Mouse (Mus musculus): ENCODE data around the gene Ube2i. TPM values are rescaled to one million over a fixed set of nuclear protein-coding genes. Genes with fewer than 3 reads are reported as not detected.

Ube2i gene
- polyA plus RNA-seq (2015; fragmentation: Nextera tagmentation; extraction: Ambion mirVana) = 372 and 379 TPM in 2 replicates

DNA sequence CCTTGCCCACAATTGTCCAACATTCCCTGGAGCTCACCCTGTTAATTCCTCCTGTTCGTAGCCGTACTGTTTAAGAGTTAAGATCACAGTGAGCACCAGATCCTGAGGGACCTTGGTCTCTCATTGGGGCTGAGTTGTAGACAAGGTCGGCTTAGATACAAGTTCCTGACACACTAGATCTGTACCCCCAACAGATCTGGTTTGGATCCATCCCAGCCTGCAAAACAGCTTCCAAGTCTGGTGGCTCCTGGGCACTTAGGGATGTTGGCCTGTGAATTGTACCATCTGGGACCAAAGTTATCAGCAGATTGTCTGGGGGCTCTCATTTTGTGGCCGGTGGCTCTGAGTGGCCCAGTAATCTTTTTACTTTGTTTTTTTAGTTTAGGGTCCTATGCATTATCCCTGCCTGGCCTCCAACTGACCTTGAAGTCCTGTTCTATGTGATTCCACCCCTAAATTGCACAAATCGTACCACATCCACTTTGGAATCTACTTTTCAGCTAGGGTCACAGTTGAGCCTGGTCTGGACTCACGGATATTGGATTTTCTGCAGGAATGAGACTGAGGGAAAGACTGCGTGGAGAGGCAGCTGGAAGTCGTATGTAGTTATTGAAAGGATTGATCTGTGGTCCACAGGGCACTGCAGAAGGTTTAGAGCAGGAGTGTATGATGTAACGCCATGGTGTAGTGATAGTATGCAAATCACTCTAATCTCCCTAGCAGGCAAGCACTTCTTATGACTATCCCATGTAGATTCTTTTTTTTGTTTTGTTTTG is at the start of gene Ube2i:
TSS of gene Ube2i (minus strand) at position 52 of the 776 bp plus-strand sequence.
- Histone ChIP-seq H3K36me3 (peaks cover 4% of the 10 kb centered on the region), H3K9me3 (no peaks in the 10 kb centered on the region), H3K27ac (replicated peaks) (peak within 1 kb of the TSS; percentile 97), H3K4me3 (peak within 1 kb of the TSS; percentile 100), H3K27me3 (replicated peaks) (peaks cover 3% of the 10 kb centered on the region; the same call in 1 of the 2 replicates), H3K4me2 (peak within 1 kb of the TSS; percentile 89), H3K9ac (peak within 1 kb of the TSS; percentile 99), H3K4me1 (peaks cover 32% of the 10 kb centered on the region)
- no peak for ATAC-seq (ENCODE audit: extremely low read depth, insufficient number of reproducible peaks, low FRiP score, low TSS enrichment)
- WGBS = 78% methylated on average over 9 of the region's 9 CpGs

DNA sequence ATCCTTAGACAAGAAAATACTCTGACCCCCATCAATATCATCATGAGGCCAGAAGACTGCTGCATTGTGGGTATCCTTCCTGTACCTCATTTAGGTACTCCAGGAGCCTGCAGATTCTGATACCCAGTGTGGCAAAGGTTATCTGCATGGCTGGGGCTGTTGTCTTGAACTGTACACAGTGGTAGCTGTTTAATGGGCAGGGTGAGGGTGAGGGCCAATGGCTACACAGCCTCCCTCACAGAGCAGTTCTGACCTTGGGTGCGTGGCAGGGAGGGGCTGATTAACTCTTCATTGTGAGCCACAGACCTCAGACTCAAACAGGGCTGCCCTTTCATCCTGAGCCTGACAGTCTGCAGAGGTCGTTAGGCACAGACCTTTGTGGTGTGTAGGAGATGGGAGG is 48.5 kb upstream of the Ube2i start:
- 14% methylated on average over 2 of the region's 2 CpGs for WGBS
- Histone ChIP-seq H3K27me3 (replicated peaks) (peaks cover 39% of the 10 kb centered on the region; the same call in 1 of the 2 replicates), H3K36me3 (no peaks in the 10 kb centered on the region), H3K27ac (replicated peaks) (no peak overlapping the region), H3K4me1 (no peaks in the 10 kb centered on the region), H3K4me3 (no peak overlapping the region), H3K9me3 (no peaks in the 10 kb centered on the region), H3K9ac (no peak overlapping the region), H3K4me2 (no peak overlapping the region)
- no peak for ATAC-seq (ENCODE audit: extremely low read depth, insufficient number of reproducible peaks, low FRiP score, low TSS enrichment)

DNA sequence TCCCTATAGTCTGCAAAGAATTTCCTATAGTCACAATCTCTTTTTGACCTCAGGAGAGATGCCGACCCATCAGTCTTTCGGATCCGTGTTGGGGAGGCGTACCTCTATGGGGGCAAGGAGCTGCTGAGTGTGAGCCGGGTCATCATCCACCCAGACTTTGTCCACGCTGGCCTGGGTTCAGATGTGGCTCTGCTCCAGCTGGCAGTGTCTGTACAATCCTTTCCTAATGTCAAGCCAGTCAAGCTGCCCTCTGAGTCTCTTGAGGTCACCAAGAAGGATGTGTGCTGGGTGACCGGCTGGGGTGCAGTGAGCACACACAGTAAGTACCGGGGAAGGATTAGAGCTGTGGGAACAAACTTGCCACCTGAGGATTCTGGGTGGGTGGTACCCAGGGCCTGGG is 46.4 kb upstream of the Ube2i start:
- Histone ChIP-seq H3K4me1 (no peaks in the 10 kb centered on the region), H3K4me3 (no peak overlapping the region), H3K27ac (replicated peaks) (no peak overlapping the region), H3K27me3 (replicated peaks) (peaks cover 39% of the 10 kb centered on the region; the same call in 1 of the 2 replicates), H3K4me2 (no peak overlapping the region), H3K9ac (no peak overlapping the region), H3K36me3 (no peaks in the 10 kb centered on the region), H3K9me3 (no peaks in the 10 kb centered on the region)
- WGBS = 85% methylated on average over 8 of the region's 8 CpGs
- no peak for ATAC-seq (ENCODE audit: extremely low read depth, insufficient number of reproducible peaks, low FRiP score, low TSS enrichment)

DNA sequence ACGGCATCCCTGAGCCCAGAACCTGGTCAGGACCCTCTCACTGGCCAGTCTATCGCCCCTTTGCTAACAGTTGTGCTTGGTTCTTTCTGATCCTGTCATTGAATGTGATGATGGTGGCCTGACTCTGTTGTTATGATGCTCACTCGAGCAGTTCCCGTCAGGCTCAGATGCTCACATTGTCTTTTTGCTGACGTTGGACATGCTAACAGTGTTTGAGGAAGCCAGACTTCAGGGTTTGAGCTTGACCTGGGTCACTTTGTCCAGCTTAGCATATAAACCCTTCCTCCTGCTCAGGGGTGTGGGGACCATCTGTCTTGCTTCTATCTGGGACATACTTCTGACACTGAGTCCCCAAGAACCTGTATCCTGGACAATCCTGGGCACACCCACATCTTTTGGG is 43.9 kb upstream of the Ube2i start, which contains the start of gene Prss29:
TSS of gene Prss29 (plus strand) at position 301 of the 400 bp plus-strand sequence.
- Histone ChIP-seq H3K27ac (replicated peaks) (no peak within 1 kb of the TSS), H3K36me3 (no peaks in the 10 kb centered on the region), H3K4me2 (no peak within 1 kb of the TSS), H3K9me3 (no peaks in the 10 kb centered on the region), H3K9ac (no peak within 1 kb of the TSS), H3K4me1 (no peaks in the 10 kb centered on the region), H3K27me3 (replicated peaks) (peaks cover 34% of the 10 kb centered on the region; the same call in 1 of the 2 replicates), H3K4me3 (no peak within 1 kb of the TSS)
- WGBS = 66% methylated on average over 5 of the region's 5 CpGs
- no peak for ATAC-seq (ENCODE audit: extremely low read depth, insufficient number of reproducible peaks, low FRiP score, low TSS enrichment)

DNA sequence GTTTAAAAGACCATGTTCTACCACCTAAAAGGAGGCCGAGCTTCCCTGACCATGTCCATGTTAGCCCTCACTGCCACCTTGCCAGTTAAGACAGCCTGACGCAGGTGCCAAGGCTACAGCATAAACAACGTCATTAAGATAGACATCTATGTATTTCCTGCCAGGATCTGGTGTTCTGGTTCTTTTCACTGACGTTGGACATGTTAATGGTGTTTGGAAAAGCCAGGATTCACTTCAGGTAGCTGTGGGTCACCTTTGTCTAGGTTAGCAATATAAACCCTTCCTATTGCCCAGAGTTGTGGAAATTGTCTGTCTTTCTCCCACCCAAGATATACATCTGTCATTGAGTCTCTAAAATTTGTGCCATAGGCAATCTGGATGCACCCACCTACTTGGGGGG is 33.9 kb upstream of the Ube2i start, which contains the start of gene Prss28:
TSS of gene Prss28 (plus strand) at position 301 of the 400 bp plus-strand sequence.
- Histone ChIP-seq H3K9me3 (no peaks in the 10 kb centered on the region), H3K27ac (replicated peaks) (no peak within 1 kb of the TSS), H3K36me3 (no peaks in the 10 kb centered on the region), H3K9ac (no peak within 1 kb of the TSS), H3K27me3 (replicated peaks) (peaks cover 25% of the 10 kb centered on the region), H3K4me3 (no peak within 1 kb of the TSS), H3K4me1 (no peaks in the 10 kb centered on the region), H3K4me2 (no peak within 1 kb of the TSS)
- 52% methylated on average over 4 of the region's 4 CpGs for WGBS
- no peak for ATAC-seq (ENCODE audit: extremely low read depth, insufficient number of reproducible peaks, low FRiP score, low TSS enrichment)

DNA sequence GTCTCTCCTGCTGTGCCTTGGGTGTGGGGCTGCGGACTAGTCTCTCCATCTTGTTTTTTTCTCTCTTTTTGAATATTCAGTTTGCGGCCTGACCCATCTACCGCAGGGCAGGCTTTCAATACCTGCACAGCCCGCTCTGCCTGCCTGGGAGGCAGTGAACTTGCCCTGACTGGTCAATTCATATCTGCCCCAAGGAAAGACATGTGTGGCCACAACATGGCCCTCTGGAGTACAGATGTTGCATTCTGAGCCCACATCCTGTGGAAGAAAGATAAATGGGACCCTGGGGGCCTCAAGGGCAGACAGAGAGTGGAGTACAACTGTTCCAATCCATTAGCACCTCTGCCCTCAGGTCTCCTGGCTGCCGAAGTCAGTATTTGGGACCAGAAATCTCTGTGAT is 23.7 kb upstream of the Ube2i start, which contains the start of gene Prss34:
TSS of gene Prss34 (plus strand) at position 301 of the 400 bp plus-strand sequence.
- Histone ChIP-seq H3K36me3 (no peaks in the 10 kb centered on the region), H3K27me3 (replicated peaks) (peaks cover 58% of the 10 kb centered on the region), H3K4me1 (no peaks in the 10 kb centered on the region), H3K27ac (replicated peaks) (no peak within 1 kb of the TSS), H3K9me3 (no peaks in the 10 kb centered on the region), H3K4me3 (no peak within 1 kb of the TSS), H3K4me2 (no peak within 1 kb of the TSS), H3K9ac (no peak within 1 kb of the TSS)
- 77% methylated on average over 5 of the region's 5 CpGs for WGBS
- no peak for ATAC-seq (ENCODE audit: extremely low read depth, insufficient number of reproducible peaks, low FRiP score, low TSS enrichment)

DNA sequence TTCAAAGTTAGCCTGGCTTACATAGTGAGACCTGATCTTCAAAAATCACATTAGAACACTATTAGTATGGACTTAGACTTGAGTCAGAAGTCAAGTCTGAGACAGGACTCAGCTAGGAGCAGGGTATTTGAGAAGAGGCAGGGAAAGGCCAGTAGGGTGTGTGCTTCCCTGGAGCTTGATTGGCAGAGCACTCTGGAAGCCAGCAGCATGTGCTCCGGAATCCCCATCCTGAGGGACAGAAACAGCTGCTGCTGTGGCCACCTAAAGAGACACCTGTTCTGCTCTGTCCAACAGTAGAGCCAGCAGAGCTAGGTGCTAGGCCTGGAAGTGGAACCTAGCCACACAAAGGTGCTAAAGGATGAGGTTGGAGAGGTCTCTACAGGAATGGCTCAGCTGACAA is 19.7 kb upstream of the Ube2i start:
- ATAC-seq (ENCODE audit: extremely low read depth, insufficient number of reproducible peaks, low FRiP score, low TSS enrichment) = no peak
- Histone ChIP-seq H3K36me3 (no peaks in the 10 kb centered on the region), H3K27ac (replicated peaks) (no peak overlapping the region), H3K27me3 (replicated peaks) (peaks cover 37% of the 10 kb centered on the region), H3K4me1 (no peaks in the 10 kb centered on the region), H3K4me2 (no peak overlapping the region), H3K9me3 (no peaks in the 10 kb centered on the region), H3K4me3 (no peak overlapping the region), H3K9ac (no peak overlapping the region)
- 58% methylated on average over 1 of the region's 1 CpGs for WGBS

DNA sequence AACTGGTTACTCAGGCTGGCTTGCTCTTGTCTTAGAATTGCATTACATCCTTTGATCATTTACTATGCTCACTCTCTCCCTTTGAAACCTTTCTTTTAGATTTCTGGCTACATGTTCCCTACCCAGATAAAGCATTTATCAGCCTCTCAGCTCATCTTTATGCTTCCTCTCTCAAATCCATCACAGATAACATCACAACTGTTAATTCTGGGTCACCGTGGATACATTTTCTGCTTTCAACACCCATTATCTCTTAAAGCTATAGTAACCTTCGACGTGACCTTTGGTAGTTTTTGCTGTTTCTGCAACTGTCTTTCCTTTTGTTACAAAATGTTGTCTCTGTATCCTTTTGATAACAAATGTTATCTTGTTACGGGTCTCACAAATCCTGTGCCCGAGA is 19.1 kb upstream of the Ube2i start:
- Histone ChIP-seq H3K36me3 (no peaks in the 10 kb centered on the region), H3K9me3 (no peaks in the 10 kb centered on the region), H3K9ac (no peak overlapping the region), H3K4me3 (no peak overlapping the region), H3K4me2 (no peak overlapping the region), H3K4me1 (no peaks in the 10 kb centered on the region), H3K27ac (replicated peaks) (no peak overlapping the region), H3K27me3 (replicated peaks) (peaks cover 31% of the 10 kb centered on the region)
- 28% methylated on average over 5 of the region's 5 CpGs for WGBS
- no peak for ATAC-seq (ENCODE audit: extremely low read depth, insufficient number of reproducible peaks, low FRiP score, low TSS enrichment)

DNA sequence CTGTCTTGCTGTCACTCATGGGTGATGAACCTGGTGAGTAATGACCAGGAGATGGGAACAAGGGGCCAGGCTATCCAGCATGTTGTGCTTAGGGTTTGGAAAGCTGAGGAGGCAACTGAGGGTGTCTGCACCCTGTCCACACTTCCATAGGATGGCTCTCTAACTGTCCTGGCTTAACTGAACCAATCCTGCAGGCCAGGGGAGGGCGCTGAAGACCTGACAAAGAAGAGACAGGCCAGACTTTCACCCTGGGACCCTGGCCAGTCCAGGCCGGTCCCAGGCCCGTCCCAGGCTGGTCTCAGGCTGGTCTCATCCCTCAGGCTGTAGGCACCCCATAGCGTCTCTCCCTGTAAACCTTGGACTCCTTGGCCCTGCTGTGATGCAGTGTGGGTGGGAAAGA is 16.0 kb upstream of the Ube2i start:
- Histone ChIP-seq H3K9ac (no peak overlapping the region), H3K27ac (replicated peaks) (no peak overlapping the region), H3K9me3 (no peaks in the 10 kb centered on the region), H3K4me1 (no peaks in the 10 kb centered on the region), H3K4me3 (no peak overlapping the region), H3K4me2 (no peak overlapping the region), H3K36me3 (no peaks in the 10 kb centered on the region), H3K27me3 (replicated peaks) (peaks cover 11% of the 10 kb centered on the region)
- WGBS = 19% methylated on average over 4 of the region's 4 CpGs
- no peak for ATAC-seq (ENCODE audit: extremely low read depth, insufficient number of reproducible peaks, low FRiP score, low TSS enrichment)

DNA sequence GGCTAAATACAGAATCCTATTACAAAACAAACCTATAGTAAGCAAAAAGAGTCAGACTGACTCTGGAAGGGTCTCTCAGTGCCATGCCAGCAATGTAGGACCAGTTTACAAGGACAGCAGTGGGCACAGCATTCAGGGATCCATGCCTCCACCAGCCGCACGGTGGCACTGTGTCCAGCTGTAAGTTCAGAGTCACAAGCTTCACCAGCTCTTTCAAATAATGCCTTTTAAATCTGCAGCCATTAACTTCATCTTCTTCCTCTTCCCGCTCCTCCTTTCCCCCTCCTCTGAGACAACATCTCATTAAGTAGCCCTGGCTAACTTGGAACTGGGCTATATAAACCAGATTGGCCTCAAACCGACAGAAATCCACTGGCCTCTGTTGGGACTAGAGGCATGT is 14.4 kb upstream of the Ube2i start:
- no peak for ATAC-seq (ENCODE audit: extremely low read depth, insufficient number of reproducible peaks, low FRiP score, low TSS enrichment)
- Histone ChIP-seq H3K36me3 (no peaks in the 10 kb centered on the region), H3K4me3 (no peak overlapping the region), H3K4me1 (0 out of 2 replicates have a peak, but pooled peaks cover 2% of the 10 kb centered on the region), H3K9ac (no peak overlapping the region), H3K4me2 (no peak overlapping the region), H3K9me3 (no peaks in the 10 kb centered on the region), H3K27ac (replicated peaks) (no peak overlapping the region), H3K27me3 (replicated peaks) (peaks cover 11% of the 10 kb centered on the region)
- 17% methylated on average over 4 of the region's 4 CpGs for whole genome bisulfite sequencing

DNA sequence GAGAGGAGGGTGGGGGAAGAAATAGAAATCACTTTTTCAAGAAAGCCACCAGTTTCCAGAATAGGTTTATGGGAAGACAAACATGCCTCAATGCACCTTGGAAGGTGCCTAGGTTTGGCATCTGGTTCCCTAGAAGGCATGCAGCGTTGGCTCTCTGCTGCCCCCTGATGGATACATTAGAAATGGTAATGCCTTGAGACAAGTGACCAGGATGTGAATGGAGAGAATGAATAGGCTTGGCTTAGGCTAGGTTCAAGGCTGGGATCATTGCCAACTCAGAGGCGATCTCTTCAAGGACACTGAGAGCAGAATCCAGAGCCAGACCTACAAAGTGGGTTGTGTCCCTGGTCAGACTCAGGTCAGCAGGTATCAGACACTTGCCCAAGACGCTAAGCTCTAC is 10.6 kb upstream of the Ube2i start:
- H3K27me3 ChIP-seq (replicated peaks) = peaks cover 4% of the 10 kb centered on the region; the same call in 1 of the 2 replicates
- H3K27ac ChIP-seq (replicated peaks) = no peak overlapping the region
- WGBS = 20% methylated on average over 3 of the region's 3 CpGs
- 0 out of 2 replicates have a peak, but pooled peaks cover 2% of the 10 kb centered on the region for H3K4me1 ChIP-seq
- no peaks in the 10 kb centered on the region for H3K36me3 ChIP-seq
- H3K4me3 ChIP-seq = no peak overlapping the region
- no peak overlapping the region for H3K4me2 ChIP-seq
- no peak overlapping the region for H3K9ac ChIP-seq
- ATAC-seq (ENCODE audit: extremely low read depth, insufficient number of reproducible peaks, low FRiP score, low TSS enrichment) = no peak
- no peaks in the 10 kb centered on the region for H3K9me3 ChIP-seq

DNA sequence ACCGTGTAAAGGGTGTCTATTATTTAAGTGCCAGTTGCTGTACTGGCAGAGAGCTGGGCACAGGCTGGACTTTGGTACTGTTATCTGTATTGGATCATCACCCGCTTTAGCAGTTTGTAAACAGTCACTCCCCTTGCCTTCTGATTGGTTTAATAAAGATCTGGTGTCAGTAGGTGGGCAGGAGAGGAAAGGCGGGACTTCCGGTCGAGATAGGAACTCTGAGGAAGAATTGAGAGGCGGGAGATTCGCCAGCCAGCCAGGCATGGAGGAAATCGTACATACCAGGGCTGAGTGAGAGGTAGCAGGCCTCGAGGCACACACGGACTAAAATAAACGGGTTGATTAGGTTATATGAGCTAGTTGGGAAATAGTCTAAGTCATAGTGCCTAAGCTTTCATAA is 7.7 kb upstream of the Ube2i start:
- no peak overlapping the region for H3K4me3 ChIP-seq
- ATAC-seq (ENCODE audit: extremely low read depth, insufficient number of reproducible peaks, low FRiP score, low TSS enrichment) = no peak
- no peak overlapping the region for H3K27ac ChIP-seq (replicated peaks)
- 0 out of 2 replicates have a peak, but pooled peaks cover 2% of the 10 kb centered on the region for H3K4me1 ChIP-seq
- WGBS = 29% methylated on average over 11 of the region's 11 CpGs
- no peaks in the 10 kb centered on the region for H3K9me3 ChIP-seq
- no peak overlapping the region for H3K9ac ChIP-seq
- H3K36me3 ChIP-seq = no peaks in the 10 kb centered on the region
- H3K4me2 ChIP-seq = peak overlapping the region; percentile 32
- H3K27me3 ChIP-seq (replicated peaks) = peaks cover 7% of the 10 kb centered on the region
